Mouse (Mus musculus): Measurements from ENCODE around the gene Bnipl. TPM values are rescaled to one million over a fixed set of nuclear protein-coding genes. Genes with fewer than 3 reads are reported as not detected.

The Bnipl gene
- not detected in 2 replicates for polyA plus RNA-seq (2014; fragmentation: Nextera tagmentation; extraction: Ambion mirVana)

DNA sequence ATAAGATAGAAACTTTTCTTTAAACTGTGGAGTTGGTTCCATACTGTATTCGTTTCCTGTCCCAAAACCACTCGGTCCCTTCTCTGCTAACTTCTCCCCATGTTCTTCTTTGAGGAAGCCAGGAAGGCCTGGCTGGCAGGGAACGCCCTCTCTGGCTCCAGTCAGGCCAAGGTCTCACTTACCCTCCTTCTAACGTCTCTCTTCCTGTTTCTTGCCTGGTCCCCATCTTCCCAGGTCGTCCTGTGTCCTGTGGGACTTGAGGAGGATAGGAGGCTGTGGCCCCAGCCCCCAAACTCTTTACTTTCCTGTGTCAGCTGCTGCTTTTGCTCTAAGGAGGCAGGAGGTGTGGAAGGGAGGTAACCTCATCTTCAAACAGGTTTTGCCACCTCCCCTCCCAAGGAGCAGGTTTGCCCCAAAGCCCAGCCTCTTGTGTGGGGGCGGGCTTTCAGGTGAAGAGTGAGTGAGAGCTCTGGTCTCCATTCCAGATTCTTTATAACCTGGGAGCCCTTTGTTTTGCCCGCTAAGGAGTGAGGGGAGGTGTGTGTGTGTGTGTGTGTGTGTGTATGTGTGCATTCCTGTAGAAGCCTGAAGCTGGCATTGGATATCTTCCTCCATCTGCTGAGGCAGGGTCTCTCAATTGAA lies at the start of gene Bnipl:
Gene Bnipl, minus strand, starts transcription at position 411 of the 642 bp plus-strand sequence.
- H3K27me3 ChIP-seq (ENCODE audit: control insufficient read depth, insufficient read depth, low read length), result no peaks in the 10 kb centered on the region

DNA sequence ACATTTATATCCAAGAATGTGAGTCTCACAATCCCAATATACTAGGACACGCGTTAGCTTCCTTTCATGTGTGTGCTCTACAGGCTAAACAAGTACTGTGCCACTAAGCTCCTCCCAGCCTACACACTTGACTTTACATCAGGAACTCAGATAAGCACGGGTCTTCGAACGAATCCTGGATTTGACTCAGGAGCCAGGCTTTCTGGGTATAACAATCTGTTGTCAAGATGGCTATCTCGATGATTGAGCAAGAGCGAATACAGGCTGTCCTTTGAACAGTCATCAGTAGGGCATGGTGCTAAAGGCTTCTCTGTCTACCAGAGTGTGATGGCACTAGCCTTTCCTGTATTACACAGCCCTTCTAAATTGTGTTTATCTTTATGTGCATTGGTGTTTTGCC lies 47.0 kb upstream of the Bnipl start:
- H3K27me3 ChIP-seq (ENCODE audit: control insufficient read depth, insufficient read depth, low read length), result no peaks in the 10 kb centered on the region
- H3K27ac ChIP-seq (replicated peaks; ENCODE audit: low read depth, low read length), result no peak overlapping the region
- H3K4me1 ChIP-seq (ENCODE audit: control insufficient read depth, insufficient read depth, low read length), result no peaks in the 10 kb centered on the region
- H3K9ac ChIP-seq (replicated peaks; ENCODE audit: low read length), result no peak overlapping the region
- H3K4me2 ChIP-seq (ENCODE audit: low read length), result no peak overlapping the region
- peaks cover 30% of the 10 kb centered on the region for H3K36me3 ChIP-seq (ENCODE audit: control insufficient read depth, insufficient read depth, low read length)
- no peak overlapping the region for H3K4me3 ChIP-seq (replicated peaks; ENCODE audit: low read depth, low read length)
- WGBS, result 92% methylated on average over 7 of the region's 7 CpGs
- H3K9me3 ChIP-seq (ENCODE audit: control insufficient read depth, low read length), result no peaks in the 10 kb centered on the region
- no peak for ATAC-seq (ENCODE audit: low FRiP score, low TSS enrichment)
- no peak for DNase-seq

More for the DNA sequence above, at the start of gene Bnipl:
- Histone ChIP-seq H3K4me3 (replicated peaks; ENCODE audit: low read depth, low read length) (no peak within 1 kb of the TSS), H3K9me3 (ENCODE audit: control insufficient read depth, low read length) (no peaks in the 10 kb centered on the region), H3K4me2 (ENCODE audit: low read length) (no peak within 1 kb of the TSS), H3K36me3 (ENCODE audit: control insufficient read depth, insufficient read depth, low read length) (peaks cover 38% of the 10 kb centered on the region), H3K27ac (replicated peaks; ENCODE audit: low read depth, low read length) (no peak within 1 kb of the TSS), H3K4me1 (ENCODE audit: control insufficient read depth, insufficient read depth, low read length) (no peaks in the 10 kb centered on the region), H3K9ac (replicated peaks; ENCODE audit: low read length) (no peak within 1 kb of the TSS)
- ATAC-seq (ENCODE audit: low FRiP score, low TSS enrichment), result no peak
- no peak for DNase-seq
- WGBS, result 62% methylated on average over 7 of the region's 7 CpGs

DNA sequence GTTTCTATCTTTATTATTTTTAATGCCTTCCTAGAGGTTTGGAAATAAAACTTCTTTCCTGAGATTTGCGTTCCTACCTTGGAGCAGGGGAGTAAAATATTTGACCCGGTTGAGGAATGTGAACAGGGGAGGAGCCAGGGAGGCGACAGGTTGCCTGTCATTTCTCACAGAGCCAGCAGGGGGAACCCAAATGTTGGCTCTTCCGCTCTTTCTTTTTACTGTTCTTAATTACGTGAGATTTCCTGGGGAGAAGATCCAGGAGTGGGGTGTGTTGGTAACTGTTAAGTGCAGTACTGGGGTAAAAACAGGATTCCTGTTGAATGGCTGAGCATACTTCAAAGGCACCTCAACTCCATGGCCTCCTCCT lies 45.1 kb upstream of the Bnipl start:
- Histone ChIP-seq H3K36me3 (ENCODE audit: control insufficient read depth, insufficient read depth, low read length) (peaks cover 47% of the 10 kb centered on the region), H3K4me1 (ENCODE audit: control insufficient read depth, insufficient read depth, low read length) (no peaks in the 10 kb centered on the region), H3K9ac (replicated peaks; ENCODE audit: low read length) (no peak overlapping the region), H3K27me3 (ENCODE audit: control insufficient read depth, insufficient read depth, low read length) (no peaks in the 10 kb centered on the region), H3K4me3 (replicated peaks; ENCODE audit: low read depth, low read length) (no peak overlapping the region), H3K9me3 (ENCODE audit: control insufficient read depth, low read length) (no peaks in the 10 kb centered on the region), H3K4me2 (ENCODE audit: low read length) (no peak overlapping the region), H3K27ac (replicated peaks; ENCODE audit: low read depth, low read length) (no peak overlapping the region)
- 13% methylated on average over 5 of the region's 5 CpGs for WGBS
- DNase-seq (peak; percentile 70), ATAC-seq (ENCODE audit: low FRiP score, low TSS enrichment) (no peak)

DNA sequence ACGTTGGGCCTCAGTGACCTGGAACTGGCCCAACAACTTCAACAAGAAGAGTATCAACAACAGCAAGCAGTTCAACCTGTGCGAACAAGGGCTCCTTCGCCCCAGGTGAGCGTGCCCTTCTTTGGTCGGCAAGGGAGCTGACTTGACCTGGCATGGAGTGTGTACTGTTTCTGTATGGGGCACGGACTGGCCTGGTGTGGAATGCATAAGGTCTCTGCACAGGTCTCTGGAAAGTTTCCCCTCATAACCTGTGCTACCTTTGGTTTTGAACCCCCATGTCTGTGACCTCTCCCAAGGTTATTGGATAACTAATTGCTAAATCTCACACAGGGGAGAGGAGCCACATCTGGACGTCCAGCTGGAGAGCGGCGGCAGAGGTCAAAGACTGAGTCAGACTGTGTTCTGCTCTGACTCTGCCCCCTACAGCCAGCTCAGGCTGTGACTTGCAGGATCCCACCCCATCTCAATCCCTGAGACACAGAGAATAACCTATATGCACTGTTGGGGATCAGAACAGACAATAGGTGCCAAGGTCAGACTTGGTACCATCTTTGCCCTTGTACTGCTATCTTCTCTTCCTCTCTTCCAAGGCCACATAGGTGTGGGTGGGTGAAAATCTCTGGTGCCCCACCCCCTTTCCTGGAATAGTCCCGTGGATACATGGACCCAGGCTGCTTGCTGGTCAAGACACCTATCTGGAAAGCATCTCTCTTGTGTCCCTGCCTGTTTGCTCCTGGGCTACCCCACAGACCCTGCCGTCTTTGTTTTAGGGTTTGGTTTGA lies 44.5 kb upstream of the Bnipl start:
- 87% methylated on average over 11 of the region's 11 CpGs for WGBS
- Histone ChIP-seq H3K9me3 (ENCODE audit: control insufficient read depth, low read length) (no peaks in the 10 kb centered on the region), H3K27ac (replicated peaks; ENCODE audit: low read depth, low read length) (no peak overlapping the region), H3K4me3 (replicated peaks; ENCODE audit: low read depth, low read length) (no peak overlapping the region), H3K4me2 (ENCODE audit: low read length) (no peak overlapping the region), H3K36me3 (ENCODE audit: control insufficient read depth, insufficient read depth, low read length) (peaks cover 53% of the 10 kb centered on the region), H3K27me3 (ENCODE audit: control insufficient read depth, insufficient read depth, low read length) (no peaks in the 10 kb centered on the region), H3K9ac (replicated peaks; ENCODE audit: low read length) (no peak overlapping the region), H3K4me1 (ENCODE audit: control insufficient read depth, insufficient read depth, low read length) (no peaks in the 10 kb centered on the region)
- ATAC-seq (ENCODE audit: low FRiP score, low TSS enrichment) (no peak), DNase-seq (no peak)

DNA sequence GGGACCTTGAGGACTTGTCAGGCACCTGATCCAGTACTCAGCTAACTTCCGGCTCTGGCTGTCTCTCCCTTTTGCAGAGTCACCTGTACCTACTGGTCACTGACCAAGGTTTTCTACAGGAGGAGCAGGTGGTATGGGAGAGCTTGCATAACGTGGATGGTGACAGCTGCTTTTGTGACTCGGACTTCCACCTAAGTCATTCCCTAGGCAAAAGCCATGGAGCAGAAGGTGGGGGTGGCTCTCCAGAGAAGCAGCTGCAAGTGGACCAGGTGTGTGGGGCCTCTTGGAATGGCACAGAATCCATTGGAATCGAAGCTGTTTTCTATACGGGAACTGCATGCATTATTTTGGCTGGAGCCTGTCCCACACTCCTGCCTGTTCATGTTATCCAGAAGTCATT lies 43.7 kb upstream of the Bnipl start:
- WGBS, result 91% methylated on average over 5 of the region's 5 CpGs

DNA sequence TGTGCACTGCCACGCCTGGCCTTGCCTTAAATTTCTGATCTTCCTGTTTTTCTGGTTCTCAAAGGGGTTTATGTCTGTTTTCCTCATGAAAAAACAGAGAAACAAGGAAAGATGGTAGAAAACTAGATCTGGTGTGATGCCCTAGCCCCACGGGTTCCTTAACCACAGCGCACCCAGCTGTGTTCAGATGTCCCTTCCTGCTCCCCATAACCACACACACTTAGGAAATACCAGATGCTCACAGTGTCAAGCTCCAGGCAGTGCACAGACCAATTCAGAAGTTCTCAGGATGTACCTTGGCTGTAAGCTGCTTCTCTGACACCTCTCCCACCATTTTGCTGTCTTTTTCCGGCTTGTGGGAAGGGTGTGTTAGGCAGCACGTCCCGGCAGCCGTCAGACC lies 43.3 kb upstream of the Bnipl start:
- Histone ChIP-seq H3K4me2 (ENCODE audit: low read length) (no peak overlapping the region), H3K27ac (replicated peaks; ENCODE audit: low read depth, low read length) (no peak overlapping the region), H3K36me3 (ENCODE audit: control insufficient read depth, insufficient read depth, low read length) (peaks cover 65% of the 10 kb centered on the region), H3K9me3 (ENCODE audit: control insufficient read depth, low read length) (no peaks in the 10 kb centered on the region), H3K9ac (replicated peaks; ENCODE audit: low read length) (no peak overlapping the region), H3K27me3 (ENCODE audit: control insufficient read depth, insufficient read depth, low read length) (no peaks in the 10 kb centered on the region), H3K4me3 (replicated peaks; ENCODE audit: low read depth, low read length) (no peak overlapping the region), H3K4me1 (ENCODE audit: control insufficient read depth, insufficient read depth, low read length) (no peaks in the 10 kb centered on the region)
- ATAC-seq (ENCODE audit: low FRiP score, low TSS enrichment) (no peak), DNase-seq (no peak)
- WGBS, result 87% methylated on average over 7 of the region's 7 CpGs

More for the DNA sequence above, 43.7 kb upstream of the Bnipl start:
- Histone ChIP-seq H3K36me3 (ENCODE audit: control insufficient read depth, insufficient read depth, low read length) (peaks cover 61% of the 10 kb centered on the region), H3K4me2 (ENCODE audit: low read length) (no peak overlapping the region), H3K27me3 (ENCODE audit: control insufficient read depth, insufficient read depth, low read length) (no peaks in the 10 kb centered on the region), H3K9me3 (ENCODE audit: control insufficient read depth, low read length) (no peaks in the 10 kb centered on the region), H3K27ac (replicated peaks; ENCODE audit: low read depth, low read length) (no peak overlapping the region), H3K9ac (replicated peaks; ENCODE audit: low read length) (no peak overlapping the region), H3K4me3 (replicated peaks; ENCODE audit: low read depth, low read length) (no peak overlapping the region), H3K4me1 (ENCODE audit: control insufficient read depth, insufficient read depth, low read length) (no peaks in the 10 kb centered on the region)
- ATAC-seq (ENCODE audit: low FRiP score, low TSS enrichment) (no peak), DNase-seq (no peak)

DNA sequence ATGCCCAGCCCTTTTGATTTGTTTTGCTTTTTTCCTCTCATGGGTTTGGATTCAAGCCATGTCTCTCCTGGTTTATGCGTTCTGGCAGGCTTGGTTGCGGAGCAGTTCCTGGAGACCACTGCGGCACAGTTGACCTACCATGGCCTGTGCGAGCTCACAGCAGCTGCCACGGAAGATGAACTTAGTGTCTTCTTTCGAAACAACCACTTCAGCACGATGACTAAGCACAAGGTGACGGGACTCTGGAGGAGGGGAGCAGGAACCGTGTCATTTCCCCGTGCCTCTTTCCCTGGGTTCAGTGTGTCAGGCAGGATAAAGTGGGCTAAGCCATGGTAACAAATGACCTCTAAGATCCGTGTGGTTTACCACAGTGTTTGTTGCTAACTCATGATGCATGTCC lies 42.5 kb upstream of the Bnipl start:
- Histone ChIP-seq H3K36me3 (ENCODE audit: control insufficient read depth, insufficient read depth, low read length) (peaks cover 68% of the 10 kb centered on the region), H3K4me2 (ENCODE audit: low read length) (no peak overlapping the region), H3K4me3 (replicated peaks; ENCODE audit: low read depth, low read length) (no peak overlapping the region), H3K9me3 (ENCODE audit: control insufficient read depth, low read length) (no peaks in the 10 kb centered on the region), H3K27ac (replicated peaks; ENCODE audit: low read depth, low read length) (no peak overlapping the region), H3K27me3 (ENCODE audit: control insufficient read depth, insufficient read depth, low read length) (no peaks in the 10 kb centered on the region), H3K9ac (replicated peaks; ENCODE audit: low read length) (no peak overlapping the region), H3K4me1 (ENCODE audit: control insufficient read depth, insufficient read depth, low read length) (no peaks in the 10 kb centered on the region)
- WGBS, result 85% methylated on average over 11 of the region's 11 CpGs
- ATAC-seq (ENCODE audit: low FRiP score, low TSS enrichment), result no peak
- DNase-seq, result no peak

DNA sequence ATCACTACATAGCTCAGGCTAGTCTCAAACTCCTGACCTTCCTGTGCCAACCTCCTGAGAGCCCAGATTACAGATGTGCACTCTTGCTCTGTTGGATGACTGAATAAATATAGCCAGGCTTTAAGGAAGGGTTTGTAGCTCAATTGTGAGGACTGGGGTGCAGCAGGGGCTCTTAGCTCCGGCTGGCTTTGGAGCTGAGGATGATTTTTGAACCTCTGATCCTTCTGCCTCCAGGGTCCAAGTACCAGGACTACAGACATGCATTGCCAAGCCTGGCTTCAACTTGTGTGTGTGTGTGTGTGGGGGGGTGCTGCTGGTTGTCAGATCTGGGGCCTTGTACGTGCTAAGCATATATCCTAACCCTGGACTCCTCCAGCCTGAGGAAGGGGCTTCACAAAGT lies 41.9 kb upstream of the Bnipl start:
- H3K9ac ChIP-seq (replicated peaks; ENCODE audit: low read length), result no peak overlapping the region
- no peaks in the 10 kb centered on the region for H3K27me3 ChIP-seq (ENCODE audit: control insufficient read depth, insufficient read depth, low read length)
- H3K4me2 ChIP-seq (ENCODE audit: low read length), result no peak overlapping the region
- peaks cover 74% of the 10 kb centered on the region for H3K36me3 ChIP-seq (ENCODE audit: control insufficient read depth, insufficient read depth, low read length)
- H3K27ac ChIP-seq (replicated peaks; ENCODE audit: low read depth, low read length), result no peak overlapping the region
- no peaks in the 10 kb centered on the region for H3K9me3 ChIP-seq (ENCODE audit: control insufficient read depth, low read length)
- H3K4me3 ChIP-seq (replicated peaks; ENCODE audit: low read depth, low read length), result no peak overlapping the region
- no peaks in the 10 kb centered on the region for H3K4me1 ChIP-seq (ENCODE audit: control insufficient read depth, insufficient read depth, low read length)
- ATAC-seq (ENCODE audit: low FRiP score, low TSS enrichment) (no peak), DNase-seq (no peak)
- 83% methylated on average over 2 of the region's 2 CpGs for WGBS

DNA sequence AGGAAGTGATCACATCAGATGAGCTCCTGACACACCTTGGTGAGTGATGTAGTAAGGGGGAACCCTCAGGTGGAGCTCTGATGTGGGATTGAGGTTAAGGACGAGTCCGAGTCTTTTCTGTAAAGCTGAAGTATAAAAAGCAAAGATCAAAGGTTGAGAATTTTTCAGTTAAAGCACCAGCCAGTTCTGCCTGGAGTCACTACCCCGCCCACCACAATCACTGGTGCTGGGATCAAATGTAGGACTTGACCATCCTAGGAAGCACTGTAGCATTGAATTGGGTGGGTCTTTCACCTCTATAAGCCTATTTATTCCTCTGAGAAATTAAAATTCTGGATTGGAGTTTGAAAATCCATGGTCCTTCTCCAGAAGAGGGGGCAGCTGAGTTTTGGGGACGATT lies 40.0 kb upstream of the Bnipl start:
- Histone ChIP-seq H3K4me1 (ENCODE audit: control insufficient read depth, insufficient read depth, low read length) (no peaks in the 10 kb centered on the region), H3K4me3 (replicated peaks; ENCODE audit: low read depth, low read length) (no peak overlapping the region), H3K9ac (replicated peaks; ENCODE audit: low read length) (no peak overlapping the region), H3K27ac (replicated peaks; ENCODE audit: low read depth, low read length) (no peak overlapping the region), H3K36me3 (ENCODE audit: control insufficient read depth, insufficient read depth, low read length) (peaks cover 78% of the 10 kb centered on the region), H3K4me2 (ENCODE audit: low read length) (no peak overlapping the region), H3K9me3 (ENCODE audit: control insufficient read depth, low read length) (no peaks in the 10 kb centered on the region), H3K27me3 (ENCODE audit: control insufficient read depth, insufficient read depth, low read length) (no peaks in the 10 kb centered on the region)
- no peak for ATAC-seq (ENCODE audit: low FRiP score, low TSS enrichment)
- 93% methylated on average over 4 of the region's 4 CpGs for WGBS
- DNase-seq, result no peak

Data from midbrain, embryonic 14.5 days (tissue).